Mouse (Mus musculus) bone marrow, adult 2 months (tissue): Measurements from ENCODE around the gene Ugt1a6a. TPM values are rescaled to one million over a fixed set of nuclear protein-coding genes. Genes with fewer than 3 reads are reported as not detected.
"Not testable (repeated sequence)": the region's sequence is repeated elsewhere in the genome, so short reads cannot be mapped to it uniquely, and the experiment has no call there.

Experiments
- H3K27ac ChIP-seq: fragments of 200-500 bp; 2 replicates; pipeline ENCODE4 v1.5.1; 2012; ENCODE audit warnings: low read depth, mild to moderate bottlenecking, control low read depth, inconsistent platforms, low read length; ENCODE audit not compliant: control insufficient read depth, poor library complexity, insufficient read depth
- H3K4me1 ChIP-seq: fragments of 200-500 bp; 2 replicates; pipeline ENCODE4 v1.6.1; 2011; ENCODE audit warnings: low read length; ENCODE audit not compliant: control insufficient read depth, insufficient read depth
- H3K4me3 ChIP-seq: fragments of 200-500 bp; replicated peaks from 2 replicates; pipeline ENCODE3; 2011; ENCODE audit warnings: mild to moderate bottlenecking, low read depth, low read length, control low read depth; ENCODE audit not compliant: control insufficient read depth
- CTCF ChIP-seq: fragments of 200-500 bp; IDR thresholded peaks from 2 replicates; pipeline ENCODE4 v1.5.1; 2011; ENCODE audit warnings: low read length, control low read depth; ENCODE audit not compliant: control insufficient read depth, insufficient read depth
- POLR2A ChIP-seq: fragments of 200-500 bp; IDR thresholded peaks from 2 replicates; pipeline ENCODE4 v1.6.1; 2011; ENCODE audit warnings: low read depth, mild to moderate bottlenecking, control low read depth, low read length, borderline replicate concordance; ENCODE audit not compliant: control insufficient read depth
- WGBS: fragments of 180-500 bp; shearing (Covaris S2); methylation state at CpG from one replicate; pipeline ENCODE4 v1.1.7; 2018; 5-methylcytosine and 5-hydroxymethylcytosine counted together
- polyA plus RNA-seq: library from polyadenylated mRNA; stranded (reverse); fragments of >200 nt; gene quantifications from 2 replicates; pipeline ENCODE4 v1.2.4, GENCODE M21; 2011; ENCODE audit warnings: low replicate concordance; ENCODE audit not compliant: missing spikeins, insufficient read depth, insufficient read length

Ugt1a6a gene
- polyA plus RNA-seq, 1 experiment: not detected

DNA sequence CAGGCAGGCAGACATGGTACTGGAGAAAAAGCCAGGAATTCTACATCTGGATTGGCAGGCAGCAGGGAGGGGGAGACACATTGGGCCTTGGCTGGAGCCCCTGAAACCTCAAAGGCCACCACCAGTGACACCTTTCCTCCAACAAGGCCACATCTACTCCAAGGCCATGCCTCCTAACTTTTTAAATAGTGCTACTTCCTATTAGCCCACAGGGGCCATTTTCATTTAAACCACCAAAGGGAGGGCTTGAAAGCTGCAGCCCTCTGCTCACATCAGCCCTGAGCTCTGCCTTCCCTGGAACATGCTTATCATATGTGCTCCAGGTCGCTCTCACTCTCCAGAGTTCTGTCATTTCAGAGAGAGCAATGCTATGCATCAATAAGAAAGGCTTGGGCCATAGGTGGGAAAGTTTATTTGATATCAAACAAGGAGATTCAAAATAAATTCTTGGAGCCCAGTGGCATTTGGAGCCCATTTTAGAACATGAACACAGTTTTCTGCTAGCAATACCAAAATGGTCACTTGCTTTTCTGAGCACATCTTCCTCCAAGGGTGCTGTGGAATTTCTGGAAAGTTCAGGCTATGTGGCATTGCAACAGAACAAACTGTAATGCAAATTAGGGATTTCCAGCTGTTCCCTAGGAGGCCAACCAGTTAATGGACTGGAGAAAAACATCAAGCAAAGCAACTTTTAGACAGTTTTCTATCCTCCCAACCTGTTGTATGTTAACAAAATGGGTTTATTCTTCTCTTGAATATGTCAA is 29.8 kb upstream of the Ugt1a6a start:
- no peak overlapping the region for H3K27ac ChIP-seq
- H3K4me1 ChIP-seq: peaks cover 2% of the 10 kb centered on the region
- TF ChIP-seq CTCF (no peak), POLR2A (no peak)
- 71% methylated on average over 1 of the region's 1 CpGs for WGBS
- H3K4me3 ChIP-seq: no peak overlapping the region

DNA sequence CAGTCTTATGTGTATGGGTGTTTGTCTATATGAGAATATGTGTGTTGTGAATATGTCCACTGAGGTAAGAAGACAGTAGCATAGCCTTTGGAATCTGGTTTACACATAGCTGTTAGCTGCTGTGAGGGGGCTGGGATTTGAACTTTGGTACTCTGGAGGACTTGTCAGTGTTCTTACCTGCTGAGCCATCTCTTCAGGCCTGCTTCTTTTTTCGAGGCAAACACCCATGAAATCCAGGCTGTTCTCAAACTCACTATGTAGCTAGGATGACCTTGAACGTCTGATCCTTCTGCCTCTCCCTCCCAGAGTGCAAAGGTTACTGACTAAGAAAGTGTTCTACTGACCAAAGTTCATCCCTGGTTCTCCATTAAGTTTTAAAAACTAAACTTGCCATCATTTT is 29.0 kb upstream of the Ugt1a6a start:
- H3K4me3 ChIP-seq: no peak overlapping the region
- H3K27ac ChIP-seq: no peak overlapping the region
- TF ChIP-seq POLR2A: no peak
- no peak for TF ChIP-seq CTCF
- 69% methylated on average over 2 of the region's 2 CpGs for WGBS
- H3K4me1 ChIP-seq: peaks cover 2% of the 10 kb centered on the region

DNA sequence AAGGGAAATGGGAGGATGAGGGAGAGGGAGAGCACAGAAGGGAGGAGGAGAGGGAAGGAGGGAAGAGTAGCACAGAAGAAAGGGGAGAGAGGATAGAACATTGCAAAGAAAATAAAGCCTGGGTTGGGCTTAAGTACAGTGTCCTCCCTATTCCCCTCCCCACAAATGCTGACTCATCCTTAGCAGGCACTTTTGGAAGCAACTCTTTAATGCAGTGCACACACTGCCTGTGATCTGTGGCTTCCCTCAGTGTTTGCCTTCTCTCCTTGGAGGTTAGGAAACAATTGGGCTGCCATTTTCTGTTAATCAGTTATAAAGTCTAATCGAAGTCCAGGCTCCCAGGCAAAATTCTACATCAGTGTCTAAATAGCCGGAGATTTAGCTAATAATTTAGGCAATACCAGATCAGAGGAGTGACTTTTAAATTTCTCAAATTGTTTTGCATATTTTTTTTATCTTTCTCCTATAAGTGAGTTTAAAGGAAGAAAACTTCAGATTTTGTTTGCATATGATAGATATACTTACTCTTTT is 25.5 kb upstream of the Ugt1a6a start:
- H3K27ac ChIP-seq, H3K4me1 ChIP-seq, H3K4me3 ChIP-seq: not testable (repeated sequence)
- WGBS: 61% methylated on average over 2 of the region's 2 CpGs

DNA sequence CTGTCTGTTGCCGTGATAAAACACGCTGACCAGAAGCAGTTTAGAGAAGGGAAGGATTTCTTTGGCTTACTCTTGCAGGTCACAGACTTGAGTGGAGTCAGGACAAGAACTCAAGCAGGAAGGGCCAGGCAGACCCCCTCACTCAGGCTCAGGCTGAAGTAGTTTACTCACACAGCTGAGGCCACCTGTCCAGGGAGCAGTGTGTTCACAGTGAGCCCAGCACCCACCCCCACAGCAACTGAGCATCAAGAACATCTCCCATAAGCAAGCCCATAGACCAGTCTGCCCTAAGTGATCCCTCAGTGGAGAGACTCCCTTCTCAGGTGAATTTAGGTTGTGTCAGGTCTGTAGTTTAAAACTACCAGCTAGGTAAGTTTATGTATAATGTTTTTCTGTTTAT is 25.0 kb upstream of the Ugt1a6a start:
- H3K4me3 ChIP-seq, H3K27ac ChIP-seq, H3K4me1 ChIP-seq: not testable (repeated sequence)
- WGBS: 56% methylated on average over 2 of the region's 2 CpGs

DNA sequence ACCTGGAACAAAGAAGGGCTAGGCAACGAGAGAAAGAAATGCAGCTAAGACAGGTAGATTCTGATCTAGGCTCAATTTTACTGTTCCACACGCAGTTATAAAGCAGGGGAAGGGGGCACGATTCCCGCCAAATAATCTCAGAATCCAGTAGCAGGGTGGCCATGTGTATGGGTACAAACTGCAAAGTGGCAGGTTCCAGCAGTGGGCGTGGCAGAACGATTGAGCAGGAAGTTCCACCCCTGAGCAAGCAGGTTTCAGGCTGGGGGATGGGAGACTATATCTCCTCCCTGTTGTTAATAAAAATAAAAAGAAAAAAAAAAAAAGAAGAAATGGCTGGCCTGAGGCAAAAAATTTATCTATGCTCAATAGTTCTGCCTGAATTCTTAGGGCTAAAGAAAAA is 21.8 kb upstream of the Ugt1a6a start:
- H3K4me3 ChIP-seq, H3K27ac ChIP-seq, H3K4me1 ChIP-seq: not testable (repeated sequence)
- 85% methylated on average over 6 of the region's 6 CpGs for WGBS

DNA sequence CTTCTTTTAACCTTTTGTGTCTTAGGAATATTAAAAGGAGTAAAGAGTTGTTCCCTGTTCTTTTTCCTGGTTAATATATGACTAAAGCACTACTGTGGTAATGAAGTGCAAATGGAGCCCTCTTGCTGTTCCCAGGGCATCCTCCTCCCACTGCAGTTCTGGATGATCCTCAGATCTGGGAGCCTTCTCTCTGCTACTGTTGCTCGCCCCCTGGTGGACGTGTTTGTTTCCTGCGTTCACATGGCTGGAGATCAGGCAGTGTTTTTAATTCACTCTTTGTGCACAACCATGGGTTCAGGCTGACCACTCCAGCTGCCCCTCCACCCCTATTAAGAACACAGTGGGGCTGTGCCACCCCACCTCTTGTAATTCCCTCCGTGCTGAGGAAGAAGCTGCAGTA is 14.1 kb upstream of the Ugt1a6a start:
- not testable (repeated sequence) for H3K27ac ChIP-seq, H3K4me3 ChIP-seq, H3K4me1 ChIP-seq
- TF ChIP-seq CTCF: 0 out of 2 replicates have a peak, but pooled peaks have one; percentile 18
- 29% methylated on average over 4 of the region's 4 CpGs for WGBS

DNA sequence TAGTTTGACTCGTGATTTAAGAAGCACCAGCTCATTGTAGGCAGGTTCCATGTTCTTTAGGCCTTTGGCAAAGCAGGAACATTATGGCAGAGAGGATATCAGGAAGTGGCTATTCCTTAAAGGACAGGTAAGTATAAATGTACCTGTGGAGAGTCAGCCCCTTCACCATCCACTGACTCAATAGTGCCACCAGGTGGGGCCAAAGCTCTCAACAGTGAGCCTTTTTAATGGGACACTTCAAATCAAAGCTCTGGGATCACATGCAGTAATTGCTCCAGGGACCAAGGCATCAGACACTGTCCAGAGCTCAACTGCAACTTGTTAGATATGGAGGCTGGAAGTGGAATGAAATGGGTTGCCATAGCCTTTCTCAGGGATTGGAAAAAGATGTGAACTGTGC is 13.1 kb upstream of the Ugt1a6a start:
- WGBS: no CpG with 5 or more reads among the region's 1 CpGs
- TF ChIP-seq CTCF: peak; percentile 12; the same call in 1 of the 2 replicates
- H3K27ac ChIP-seq, H3K4me3 ChIP-seq, H3K4me1 ChIP-seq: not testable (repeated sequence)

DNA sequence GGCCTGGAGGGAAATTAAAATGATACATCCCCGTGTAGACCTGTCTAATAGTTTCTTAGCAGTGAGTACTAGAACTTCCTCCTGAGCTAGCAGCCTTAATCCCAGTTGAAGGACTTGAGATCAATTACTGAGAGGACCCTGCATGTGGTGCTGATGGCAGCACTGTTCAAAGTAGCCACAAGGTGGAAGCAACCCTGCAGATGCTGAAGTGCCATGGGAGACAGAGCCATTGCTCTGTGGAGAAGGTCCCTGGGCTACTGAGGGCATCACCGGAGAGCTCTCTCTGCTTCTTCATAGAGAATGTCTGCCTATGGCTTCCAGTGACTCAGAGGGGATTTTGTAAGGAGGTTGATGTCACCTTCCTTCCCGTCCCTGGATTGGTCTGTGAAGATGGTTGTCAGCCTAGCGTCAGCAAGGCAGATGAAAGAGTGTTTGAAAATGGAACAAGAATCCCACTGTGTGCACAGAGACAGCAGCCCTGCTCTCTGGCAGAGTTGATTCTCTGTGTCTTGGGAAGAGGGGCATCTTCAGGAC is 8.7 kb upstream of the Ugt1a6a start:
- not testable (repeated sequence) for H3K4me3 ChIP-seq, H3K27ac ChIP-seq, H3K4me1 ChIP-seq
- 62% methylated on average over 4 of the region's 4 CpGs for WGBS

DNA sequence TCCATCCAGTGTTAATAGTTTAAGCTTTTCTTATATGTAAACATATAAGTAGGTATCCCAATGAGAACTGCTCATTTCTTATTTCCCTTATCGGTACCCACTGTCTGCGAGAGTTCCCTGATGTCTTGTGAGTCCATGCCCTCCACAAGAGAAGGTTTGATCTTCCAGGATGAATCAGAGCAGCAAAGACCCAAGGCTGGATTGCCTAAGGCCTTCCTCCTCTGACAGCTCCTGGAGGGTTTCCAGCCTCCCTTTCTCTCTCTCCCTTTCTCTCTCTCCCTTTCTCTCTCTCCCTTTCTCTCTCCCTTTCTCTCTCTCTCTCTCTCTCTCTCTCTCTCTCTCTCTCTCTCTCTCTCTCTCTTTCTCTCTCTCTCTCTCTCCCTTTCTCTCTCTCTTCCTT is 5.5 kb upstream of the Ugt1a6a start:
- not testable (repeated sequence) for H3K27ac ChIP-seq, H3K4me3 ChIP-seq, H3K4me1 ChIP-seq
- 76% methylated on average over 2 of the region's 2 CpGs for WGBS

DNA sequence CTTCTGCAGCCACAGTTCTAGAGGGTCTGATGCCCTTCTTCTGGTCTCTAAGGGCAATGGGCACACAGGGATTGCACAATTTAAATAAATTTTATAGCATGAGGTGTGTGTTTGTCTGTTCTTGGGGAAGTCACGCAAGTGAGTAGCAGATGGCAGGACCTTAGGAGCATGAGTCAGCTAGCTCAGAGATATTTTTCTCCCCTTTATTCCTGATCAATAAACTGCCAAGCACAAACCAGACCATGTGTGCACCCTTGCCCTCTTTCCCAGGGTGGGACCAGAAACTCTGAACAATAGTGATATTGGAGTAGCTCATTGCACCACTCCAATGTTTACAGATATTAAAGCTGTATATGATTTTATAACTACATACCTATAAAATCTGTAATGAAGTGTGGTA is 4.4 kb upstream of the Ugt1a6a start:
- not testable (repeated sequence) for H3K4me1 ChIP-seq, H3K27ac ChIP-seq, H3K4me3 ChIP-seq
- WGBS: 69% methylated on average over 1 of the region's 1 CpGs
